Mouse (Mus musculus) limb, embryonic 11.5 days (tissue): ENCODE data around the gene Tmed2. TPM values are rescaled to one million over a fixed set of nuclear protein-coding genes. Genes with fewer than 3 reads are reported as not detected.

Experiments
- ATAC-seq: fragments of 200-750 bp; cut with Nextera tagmentation; 2 replicates; pipeline ENCODE4 v1.8.0; 2017; ENCODE audit warnings: low read depth; ENCODE audit not compliant: insufficient number of reproducible peaks, low FRiP score, low TSS enrichment
- DNase-seq: peaks from one replicate; pipeline ENCODE4 v3.0.0-alpha.2; 2015; ENCODE audit warnings: low spot score
- H3K27ac ChIP-seq: fragments of 300-500 bp; sonication (generic); replicated peaks from 2 replicates; pipeline ENCODE4 v1.5.1; 2014; ENCODE audit warnings: low read depth, mild to moderate bottlenecking, low read length
- H3K27me3 ChIP-seq: fragments of 300-500 bp; sonication (generic); 2 replicates; pipeline ENCODE4 v1.6.1; 2014; ENCODE audit warnings: mild to moderate bottlenecking, low read length, mixed read lengths; ENCODE audit not compliant: control insufficient read depth, insufficient read depth
- H3K36me3 ChIP-seq: fragments of 300-500 bp; sonication (generic); 2 replicates; pipeline ENCODE4 v1.6.1; 2014; ENCODE audit warnings: mild to moderate bottlenecking, low read length, moderate library complexity, mixed read lengths; ENCODE audit not compliant: control insufficient read depth, insufficient read depth
- H3K4me1 ChIP-seq: fragments of 300-500 bp; sonication (generic); 2 replicates; pipeline ENCODE4 v1.6.1; 2014; ENCODE audit warnings: low read length, mixed read lengths; ENCODE audit not compliant: control insufficient read depth, insufficient read depth
- H3K4me2 ChIP-seq: fragments of 300-500 bp; sonication (generic); 2 replicates; pipeline ENCODE4 v1.6.1; 2014; ENCODE audit warnings: low read depth, mild to moderate bottlenecking, moderate library complexity; ENCODE audit not compliant: severe bottlenecking
- H3K4me3 ChIP-seq: fragments of 300-500 bp; sonication (generic); 2 replicates; pipeline ENCODE4 v1.5.1; 2014; ENCODE audit warnings: low read depth, low read length
- H3K9ac ChIP-seq: fragments of 300-500 bp; sonication (generic); 2 replicates; pipeline ENCODE4 v1.6.1; 2014; ENCODE audit warnings: mild to moderate bottlenecking, low read length
- H3K9me3 ChIP-seq: fragments of 300-500 bp; sonication (generic); 2 replicates; pipeline ENCODE4 v1.6.1; 2016; ENCODE audit warnings: low read length; ENCODE audit not compliant: control insufficient read depth
- WGBS: fragments of 180-500 bp; shearing (Covaris S2); extraction: QIAGEN DNeasy Blood & Tissue Kit; methylation state at CpG from one replicate; pipeline ENCODE4 v1.1.7; 2014; 5-methylcytosine and 5-hydroxymethylcytosine counted together
- polyA plus RNA-seq: library from polyadenylated mRNA; unstranded; fragments of >200 nt; fragmentation: Nextera tagmentation; extraction: Ambion mirVana; gene quantifications from 2 replicates; pipeline ENCODE4 v1.2.1, GENCODE M21; 2014

Gene Tmed2
- polyA plus RNA-seq, 1 experiment from 2014 or later, result 517 TPM

DNA sequence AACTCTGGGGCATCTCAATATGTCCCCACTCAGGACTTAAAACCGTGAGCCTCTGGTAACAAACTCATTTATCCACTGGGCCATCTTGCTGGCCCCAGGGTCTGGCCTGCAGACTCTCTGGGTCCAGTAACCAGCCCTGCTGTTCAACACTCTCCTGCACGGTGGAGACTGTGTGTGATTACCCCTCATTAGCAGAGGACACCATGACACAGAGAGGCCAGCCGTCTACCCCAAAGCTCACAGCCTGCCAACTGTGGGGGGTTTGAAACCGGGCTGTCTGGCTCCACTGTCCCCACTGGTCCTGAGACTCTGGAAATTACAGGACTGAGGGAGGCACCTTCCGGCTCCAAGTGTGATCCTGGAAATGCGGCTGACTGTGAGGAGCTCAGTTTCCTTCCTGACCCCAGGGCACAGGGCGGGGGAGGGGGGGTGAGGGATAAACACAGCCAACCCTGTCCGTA, 11.3 kb upstream of the Tmed2 start:
- Histone ChIP-seq H3K4me2 (peak overlapping the region; percentile 72), H3K27ac (peak overlapping the region; percentile 21; the same call in 1 of the 2 replicates), H3K27me3 (no peaks in the 10 kb centered on the region), H3K36me3 (no peaks in the 10 kb centered on the region), H3K9me3 (no peaks in the 10 kb centered on the region), H3K9ac (peak overlapping the region; percentile 49; the same call in 1 of the 2 replicates), H3K4me1 (peaks cover 25% of the 10 kb centered on the region), H3K4me3 (peak overlapping the region; percentile 84)
- no peak for ATAC-seq
- 12% methylated on average over 8 of the region's 8 CpGs for WGBS
- DNase-seq, result no peak

DNA sequence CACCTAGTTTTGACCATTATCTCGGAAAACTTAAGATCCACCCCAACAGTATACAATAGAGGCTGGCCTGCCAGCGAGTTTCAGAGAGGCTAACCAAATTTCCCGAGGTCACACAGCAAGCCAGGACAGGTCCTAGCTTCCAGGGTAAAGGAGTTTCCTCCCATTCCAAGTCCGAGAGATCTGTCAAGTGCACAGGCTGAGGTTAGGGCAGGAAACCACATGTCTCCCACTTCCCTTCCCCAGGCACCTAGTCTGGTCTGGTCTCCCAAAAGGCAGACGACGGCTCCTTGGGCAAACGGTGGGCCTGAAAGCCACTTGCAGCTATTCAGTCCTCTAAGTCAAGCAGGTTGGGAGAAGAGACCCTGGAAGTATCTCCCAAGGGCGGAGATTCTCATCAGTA, 10.8 kb upstream of the Tmed2 start:
- H3K9me3 ChIP-seq, result no peaks in the 10 kb centered on the region
- no peak overlapping the region for H3K27ac ChIP-seq
- ATAC-seq (no peak), DNase-seq (no peak)
- H3K27me3 ChIP-seq, result no peaks in the 10 kb centered on the region
- H3K36me3 ChIP-seq, result no peaks in the 10 kb centered on the region
- H3K4me2 ChIP-seq, result peak overlapping the region; percentile 72
- H3K9ac ChIP-seq, result no peak overlapping the region
- H3K4me1 ChIP-seq, result peaks cover 25% of the 10 kb centered on the region
- peak overlapping the region; percentile 84 for H3K4me3 ChIP-seq
- 55% methylated on average over 8 of the region's 8 CpGs for WGBS

DNA sequence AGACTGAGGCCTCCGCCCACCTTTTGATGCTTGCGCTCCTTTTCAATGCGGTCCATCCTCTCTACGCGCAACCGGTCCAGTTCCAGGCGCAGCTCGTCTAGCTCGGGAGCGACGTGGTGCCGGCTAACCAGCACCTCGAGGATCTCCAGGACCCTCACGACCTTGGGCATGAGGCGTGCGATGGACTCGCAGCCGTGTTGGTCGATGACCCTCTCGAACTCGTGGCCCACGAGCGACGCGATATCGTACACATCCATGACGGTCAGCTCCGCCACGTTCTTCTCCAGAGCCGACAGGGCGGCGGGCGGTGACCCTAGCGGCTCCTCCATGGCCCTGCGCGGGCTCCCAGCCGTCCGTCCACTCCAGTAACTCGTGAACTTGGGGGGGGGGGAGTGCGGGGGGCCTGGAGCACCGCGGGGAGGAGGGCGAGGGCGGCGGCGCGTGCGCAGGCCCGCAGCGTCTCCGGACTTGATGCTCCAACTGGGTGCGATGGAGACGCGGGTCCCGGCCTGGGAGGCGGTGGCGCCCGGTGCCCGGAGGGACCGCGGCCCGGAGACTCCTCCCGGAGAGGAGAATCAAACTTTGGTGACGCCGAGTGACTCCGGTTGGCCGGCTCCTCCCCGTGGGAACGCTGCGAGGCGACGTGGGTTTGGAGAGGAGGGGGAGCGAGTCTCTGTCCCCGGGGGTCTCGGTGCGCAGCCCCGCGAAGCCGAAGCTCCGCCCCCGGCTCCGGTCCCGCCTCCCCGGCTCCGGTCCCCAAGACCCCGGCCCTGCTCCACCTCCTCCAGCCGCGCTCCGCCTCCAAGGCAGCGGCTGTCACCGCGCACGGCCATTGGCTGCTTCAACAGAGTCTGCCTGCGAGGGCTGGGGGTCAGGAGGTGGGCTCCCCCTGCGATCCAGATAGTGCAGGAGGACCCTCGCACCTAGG, 9.6 kb upstream of the Tmed2 start, which contains the start of gene Rilpl1:
TSS of gene Rilpl1 (minus strand) at position 737 of the 928 bp plus-strand sequence.
- Histone ChIP-seq H3K9me3 (no peaks in the 10 kb centered on the region), H3K27ac (peak within 1 kb of the TSS; percentile 38; the same call in 1 of the 2 replicates), H3K4me1 (peaks cover 25% of the 10 kb centered on the region), H3K27me3 (no peaks in the 10 kb centered on the region), H3K4me2 (peak within 1 kb of the TSS; percentile 72), H3K9ac (peak within 1 kb of the TSS; percentile 78), H3K4me3 (peak within 1 kb of the TSS; percentile 84), H3K36me3 (no peaks in the 10 kb centered on the region)
- under 1% methylated on average over 78 of the region's 96 CpGs for WGBS
- DNase-seq (peak; percentile 94), ATAC-seq (peak; percentile 88)

DNA sequence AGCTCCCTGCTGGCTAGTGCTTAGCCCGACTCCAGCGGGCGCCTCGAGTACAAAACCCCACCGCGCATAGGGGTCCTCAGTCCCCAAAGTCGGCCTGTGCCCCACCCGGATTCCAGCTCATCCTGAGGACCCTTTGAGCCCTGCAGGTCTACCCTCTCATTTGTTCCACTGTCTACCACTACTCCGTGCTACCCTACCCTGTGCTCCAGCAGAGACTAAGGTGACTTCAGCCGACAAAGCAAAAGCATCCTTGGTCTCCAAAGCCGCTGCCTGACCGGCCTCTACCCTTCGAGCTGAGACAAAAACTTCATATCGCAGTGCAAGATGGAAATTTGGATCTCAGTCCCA, 8.9 kb upstream of the Tmed2 start:
- Histone ChIP-seq H3K4me3 (peak overlapping the region; percentile 84), H3K9me3 (no peaks in the 10 kb centered on the region), H3K9ac (peak overlapping the region; percentile 78), H3K27me3 (no peaks in the 10 kb centered on the region), H3K36me3 (no peaks in the 10 kb centered on the region), H3K4me1 (peaks cover 25% of the 10 kb centered on the region), H3K4me2 (peak overlapping the region; percentile 72), H3K27ac (peak overlapping the region; percentile 38; the same call in 1 of the 2 replicates)
- DNase-seq, result no peak
- WGBS, result 10% methylated on average over 14 of the region's 14 CpGs
- ATAC-seq, result no peak; the same call in 1 of the 2 replicates

GRCm38 (mm10) chr5:124532451-124532850, 8.0 kb upstream of the Tmed2 start:
- no peak overlapping the region for H3K9ac ChIP-seq
- no peaks in the 10 kb centered on the region for H3K27me3 ChIP-seq
- H3K36me3 ChIP-seq, result no peaks in the 10 kb centered on the region
- ATAC-seq (no peak), DNase-seq (peak; percentile 51)
- H3K4me2 ChIP-seq, result no peak overlapping the region
- peaks cover 25% of the 10 kb centered on the region for H3K4me1 ChIP-seq
- WGBS, result 46% methylated on average over 7 of the region's 7 CpGs
- H3K27ac ChIP-seq, result no peak overlapping the region; the same call in 1 of the 2 replicates
- no peaks in the 10 kb centered on the region for H3K9me3 ChIP-seq
- H3K4me3 ChIP-seq, result no peak overlapping the region; the same call in 1 of the 2 replicates

GRCm38 (mm10) chr5:124535016-124535415, 5.5 kb upstream of the Tmed2 start:
- Histone ChIP-seq H3K4me1 (peaks cover 8% of the 10 kb centered on the region), H3K4me3 (no peak overlapping the region), H3K36me3 (no peaks in the 10 kb centered on the region), H3K27me3 (no peaks in the 10 kb centered on the region), H3K27ac (no peak overlapping the region), H3K9me3 (no peaks in the 10 kb centered on the region), H3K4me2 (no peak overlapping the region), H3K9ac (no peak overlapping the region)
- ATAC-seq (no peak), DNase-seq (no peak)
- 67% methylated on average over 5 of the region's 5 CpGs for WGBS

DNA sequence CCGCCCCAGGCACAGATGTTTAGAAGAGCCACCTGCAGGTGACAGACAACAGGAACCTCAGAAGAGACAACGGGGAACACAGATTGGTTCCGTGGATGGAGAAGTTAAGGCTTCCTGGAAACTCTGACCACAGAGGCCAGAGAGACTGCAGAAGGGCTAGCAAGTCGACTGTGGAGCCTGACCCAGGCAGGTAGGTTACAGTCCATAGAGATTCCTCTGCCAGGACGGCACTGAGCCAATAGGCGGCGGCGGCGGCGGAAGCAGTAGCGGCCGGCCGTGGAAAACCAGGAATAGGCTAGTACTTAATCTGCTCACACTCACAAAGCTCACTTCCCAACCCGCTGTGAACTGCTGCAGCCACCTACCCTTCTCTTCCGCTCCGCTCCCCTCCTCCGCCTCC, 3.7 kb upstream of the Tmed2 start:
- H3K9me3 ChIP-seq, result no peaks in the 10 kb centered on the region
- H3K4me3 ChIP-seq, result peak overlapping the region; percentile 5; the same call in 1 of the 2 replicates
- no peaks in the 10 kb centered on the region for H3K27me3 ChIP-seq
- peak overlapping the region; percentile 24; the same call in 1 of the 2 replicates for H3K4me2 ChIP-seq
- DNase-seq (peak; percentile 53), ATAC-seq (no peak)
- H3K36me3 ChIP-seq, result no peaks in the 10 kb centered on the region
- peaks cover 5% of the 10 kb centered on the region; the same call in 1 of the 2 replicates for H3K4me1 ChIP-seq
- no peak overlapping the region for H3K27ac ChIP-seq
- peak overlapping the region; percentile 28; the same call in 1 of the 2 replicates for H3K9ac ChIP-seq
- 6% methylated on average over 17 of the region's 17 CpGs for WGBS
